Mouse (Mus musculus): ENCODE measurements around the gene Lrmda.

Lrmda gene

DNA sequence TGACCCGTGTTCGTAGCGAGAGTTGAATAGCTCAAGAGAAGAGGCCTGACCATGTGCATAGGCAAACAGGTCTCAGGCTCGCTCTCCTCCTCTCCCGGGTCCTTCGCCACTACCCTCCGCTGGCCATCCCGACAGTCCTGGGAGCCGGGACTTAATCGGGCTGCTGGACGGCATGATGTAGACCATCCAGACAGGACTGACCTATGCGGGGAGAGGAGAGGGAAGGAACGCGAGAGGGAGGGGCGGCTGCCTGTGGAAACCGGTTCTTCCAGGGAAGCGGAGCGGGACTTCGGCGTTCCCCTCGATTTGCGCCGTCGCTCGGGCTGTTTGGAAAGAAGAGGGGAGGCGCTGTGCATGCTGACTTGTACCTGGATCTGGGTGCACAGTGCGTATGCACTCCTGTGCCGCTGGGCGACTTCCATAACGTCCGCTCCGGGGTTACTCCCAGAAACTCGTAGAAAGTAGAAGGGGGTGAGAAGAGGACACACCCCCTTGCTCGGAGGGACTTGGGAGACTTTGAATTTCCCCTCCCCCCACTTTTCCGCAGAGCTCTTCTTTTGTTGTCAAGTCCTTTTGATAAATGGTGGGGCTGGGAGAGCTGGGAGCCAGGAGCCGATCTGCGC lies 30.1 kb upstream of the Lrmda start, which contains the start of gene Zfp503:
Gene Zfp503, minus strand, starts transcription at position 311 of the 623 bp plus-strand sequence.
- POLR2A ChIA-PET, result interaction anchor here in 1 of 4 experiments (2.7 kb wide), 1 partner anchor 141 kb away, joined by 6 read pairs; no protein-coding TSS in a partner anchor
- CTCF ChIA-PET, result interaction anchor here in 1 of 4 experiments (0.5 kb wide), 1 partner anchor 305 kb away, joined by 6 read pairs; no protein-coding TSS in a partner anchor

- ChIA-PET POLR2A (interaction anchor here in 1 of 4 experiments (2.7 kb wide), 1 partner anchor 142 kb away, joined by 6 read pairs; no protein-coding TSS in a partner anchor), CTCF (interaction anchor here in 2 of 4 experiments (0.5 to 0.7 kb wide), 3 partner anchors 22 to 1026 kb away, joined by 3 to 4 read pairs (median 3); no protein-coding TSS in a partner anchor)
Measured at GRCm38 (mm10) chr14:21990321-21991021, 29.0 kb upstream of the Lrmda start.

- POLR2A ChIA-PET, result interaction anchor here in 1 of 4 experiments (0.7 kb wide), 1 partner anchor 507 kb away, joined by 3 read pairs; no protein-coding TSS in a partner anchor
- CTCF ChIA-PET, result no interaction called here
Measured at GRCm38 (mm10) chr14:21991251-21991780, 28.2 kb upstream of the Lrmda start.

GRCm38 (mm10) chr14:21991856-21992255 lies 27.7 kb upstream of the Lrmda start:
- POLR2A ChIA-PET, result interaction anchor here in 1 of 4 experiments (0.7 kb wide), 1 partner anchor 506 kb away, joined by 3 read pairs; no protein-coding TSS in a partner anchor
- CTCF ChIA-PET, result no interaction called here

- CTCF ChIA-PET, result no interaction called here
Measured at GRCm38 (mm10) chr14:21992321-21992885, 27.1 kb upstream of the Lrmda start.

DNA sequence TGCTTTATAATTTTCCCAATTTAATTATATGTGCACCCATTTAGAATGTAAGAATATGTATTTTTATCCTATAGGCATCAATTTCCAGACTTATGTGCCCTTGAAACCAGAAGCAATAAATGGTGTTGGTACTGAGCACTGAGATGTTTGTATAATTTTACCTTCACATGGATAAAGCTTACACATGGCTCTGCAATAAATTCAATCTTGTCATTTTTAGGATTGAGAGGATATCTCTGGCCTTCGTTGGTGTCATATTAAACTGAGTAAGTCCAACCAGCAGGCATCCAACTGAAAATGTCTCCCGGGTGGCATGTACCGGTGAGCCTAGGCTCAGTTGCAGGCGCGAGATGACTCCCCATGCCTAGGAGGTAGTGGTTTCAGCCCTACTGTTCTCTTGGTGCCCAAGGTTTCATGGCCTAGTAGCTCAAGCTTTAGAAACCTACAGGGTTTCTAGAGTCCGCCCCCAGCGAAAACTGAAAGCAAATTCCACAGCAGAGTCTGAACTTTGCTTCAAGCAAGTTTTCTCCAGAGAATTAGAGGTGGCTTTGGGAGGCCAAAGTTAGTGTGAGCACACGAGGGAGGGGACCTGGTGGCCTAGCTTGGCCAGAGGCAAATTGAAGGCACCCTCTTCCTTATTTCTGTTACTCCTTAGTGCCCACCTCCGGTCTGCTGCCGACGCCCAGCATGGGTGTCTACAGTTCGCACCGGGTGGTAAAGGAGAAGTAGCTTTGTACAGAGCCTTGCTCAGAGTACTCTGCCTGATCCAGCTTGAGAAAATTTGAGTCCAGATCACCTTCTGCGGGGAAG lies 26.1 kb upstream of the Lrmda start:
- ChIA-PET POLR2A (interaction anchor here in 2 of 4 experiments (1.1 to 1.7 kb wide), 2 partner anchors 11 kb away, joined by 3 read pairs; no protein-coding TSS in a partner anchor), CTCF (no interaction called here)

More at GRCm38 (mm10) chr14:21992321-21992885, 27.1 kb upstream of the Lrmda start:
- POLR2A ChIA-PET, result no interaction called here

DNA sequence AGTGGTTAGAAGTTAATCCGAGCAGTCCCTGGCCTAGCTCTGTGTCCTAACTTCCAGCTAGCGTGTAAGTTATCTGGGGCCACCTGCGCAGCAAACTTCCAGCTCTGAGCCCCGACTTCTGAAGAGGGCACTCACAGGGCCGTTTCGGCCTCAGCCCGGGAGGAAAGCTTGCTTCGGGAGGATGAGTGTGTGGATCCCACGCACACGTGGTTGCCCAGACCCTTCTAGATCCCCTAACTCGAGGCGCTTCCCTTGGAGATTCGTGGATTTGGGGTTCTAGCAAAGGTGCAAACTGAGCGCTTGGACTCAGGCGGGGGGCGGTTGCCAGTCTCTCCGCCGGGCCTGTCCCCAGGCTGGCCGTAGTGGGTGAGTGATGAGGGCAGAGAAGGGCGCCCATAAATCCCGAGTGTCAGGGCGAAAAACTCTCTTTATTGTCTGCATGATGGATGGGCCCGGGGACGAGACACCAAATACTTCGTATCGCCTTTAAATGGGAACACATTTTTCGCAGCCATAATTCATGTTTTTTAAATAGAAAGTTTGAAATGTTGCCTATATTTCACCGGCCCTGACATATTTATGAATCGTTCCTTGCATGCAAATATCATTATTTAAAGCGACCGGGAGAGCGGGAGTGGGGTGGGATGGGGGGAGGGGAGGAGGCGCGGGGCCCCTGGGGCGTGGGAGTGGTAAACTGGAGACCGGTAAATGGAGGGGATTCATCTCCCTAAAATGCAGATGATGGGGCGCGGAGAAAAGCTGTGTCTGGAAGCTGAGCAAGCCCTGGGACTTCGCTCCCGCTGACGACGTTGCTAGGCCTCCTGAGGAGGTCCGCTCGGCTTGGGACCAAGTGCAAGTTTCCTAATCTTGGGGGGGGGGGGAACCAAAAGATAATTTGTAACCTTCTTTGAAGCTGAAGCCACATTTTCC lies 25.2 kb upstream of the Lrmda start:
- POLR2A ChIA-PET, result interaction anchor here in 3 of 4 experiments (0.6 to 1.7 kb wide), 7 partner anchors 8 to 942 kb away, joined by 3 to 6 read pairs (median 3); partner anchors contain the start of gene Adk (in 1 of the 3)
- CTCF ChIA-PET, result interaction anchor here in 3 of 4 experiments (0.7 to 1.4 kb wide), 3 partner anchors 8 to 26 kb away, joined by 3 to 4 read pairs (median 3); no protein-coding TSS in a partner anchor

DNA sequence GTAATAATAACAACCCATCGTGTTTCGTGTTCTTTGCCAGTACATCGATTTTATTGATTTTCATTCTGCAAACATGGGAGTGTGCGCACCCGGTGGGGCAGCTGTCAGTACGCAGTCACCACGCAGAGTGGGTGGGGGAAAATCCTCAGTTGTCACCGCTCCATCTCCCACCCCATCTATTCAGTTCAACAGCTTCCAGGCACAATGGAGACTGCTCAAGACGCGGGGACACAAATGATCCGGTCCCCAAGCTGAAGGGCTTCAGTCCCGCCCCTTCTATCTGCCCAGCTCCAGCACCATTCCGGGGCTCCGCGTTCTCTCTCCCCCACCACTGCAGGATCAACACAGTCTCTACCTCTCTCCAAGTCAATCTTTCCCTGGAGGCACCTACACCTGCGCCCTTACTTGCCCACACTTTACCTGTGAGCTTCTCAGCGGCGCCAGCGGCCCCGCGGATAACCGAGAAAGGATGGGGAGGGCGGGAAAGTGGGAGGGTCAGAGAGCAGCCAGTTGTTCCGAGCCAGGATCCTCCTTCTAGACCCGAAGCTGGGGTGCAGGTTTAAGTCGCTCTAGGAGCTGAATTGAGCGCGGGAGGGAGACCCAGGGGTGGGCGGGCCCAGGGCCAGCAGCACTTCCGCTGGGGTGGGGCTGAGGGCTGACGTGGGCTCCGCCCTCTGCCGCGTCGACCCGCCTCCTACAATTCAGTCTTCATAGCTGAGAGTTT lies 24.3 kb upstream of the Lrmda start:
- POLR2A ChIA-PET, result interaction anchor here (0.6 to 1.7 kb wide), 9 partner anchors 9 to 14 kb away, joined by 3 to 6 read pairs (median 4); no protein-coding TSS in a partner anchor
- CTCF ChIA-PET, result interaction anchor here (0.6 to 1.4 kb wide), 8 partner anchors 9 to 345 kb away, joined by 3 to 5 read pairs (median 4); no protein-coding TSS in a partner anchor

- CTCF ChIA-PET, result no interaction called here
- POLR2A ChIA-PET, result no interaction called here
Measured at GRCm38 (mm10) chr14:21999588-21999987, 19.9 kb upstream of the Lrmda start.

DNA sequence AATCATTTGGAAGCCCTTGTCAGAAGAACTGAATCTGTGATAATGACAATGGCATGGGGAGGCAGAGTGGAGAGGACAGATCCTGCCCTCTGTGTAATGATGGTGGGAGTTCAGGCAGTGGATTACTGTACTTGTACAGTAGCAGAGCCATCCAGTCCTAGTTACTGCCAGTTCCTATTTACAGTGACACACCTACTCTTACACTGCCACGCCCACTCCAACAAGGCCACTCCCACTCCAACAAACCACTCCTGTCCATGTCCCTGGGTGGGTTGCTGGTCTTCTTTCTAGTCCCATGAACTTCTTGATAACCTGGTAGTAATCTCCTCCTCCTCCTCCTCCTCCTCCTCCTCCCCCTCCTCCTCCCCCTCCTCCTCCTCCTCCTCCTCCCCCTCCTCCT lies 16.3 kb upstream of the Lrmda start:
- ChIA-PET CTCF (no interaction called here), POLR2A (no interaction called here)

DNA sequence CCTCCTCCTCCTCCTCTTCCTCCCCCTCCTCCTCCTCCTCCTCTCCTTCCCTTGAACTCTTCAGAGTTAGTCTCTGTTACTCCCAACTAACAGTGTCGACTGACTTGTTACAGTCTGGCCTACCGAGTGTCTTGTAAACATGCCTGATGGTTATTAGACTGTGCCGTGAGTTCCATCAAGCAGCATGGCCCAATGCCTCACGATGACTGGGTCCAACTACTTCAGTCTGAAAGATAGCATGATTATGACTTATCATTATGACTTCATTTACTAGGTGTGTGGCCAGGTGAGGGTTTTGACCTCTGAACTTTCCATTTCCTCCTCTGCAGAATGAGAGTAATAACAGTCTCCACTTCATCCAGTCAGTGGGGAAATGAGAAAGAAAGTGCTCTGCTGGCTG lies 15.9 kb upstream of the Lrmda start:
- ChIA-PET CTCF (no interaction called here), POLR2A (no interaction called here)

DNA sequence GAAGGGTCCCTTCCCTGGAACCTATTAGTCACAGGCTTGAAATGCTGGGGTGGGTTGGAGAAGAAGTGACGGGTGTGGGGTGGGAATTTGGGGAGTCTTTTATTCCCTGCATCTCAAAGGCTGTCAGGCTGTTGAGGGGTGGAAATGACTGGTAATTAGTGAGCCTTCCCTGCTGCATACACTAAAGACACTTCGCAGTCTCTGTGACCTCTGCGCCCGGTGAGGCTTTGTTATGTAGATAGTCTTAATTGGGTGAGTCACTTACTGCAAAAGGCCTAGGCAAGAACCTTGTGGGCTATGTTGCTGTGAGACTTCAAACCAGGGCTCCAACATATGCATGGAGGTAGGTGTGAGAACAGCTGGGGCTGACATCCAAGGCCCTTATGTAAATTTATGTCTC lies 14.6 kb upstream of the Lrmda start:
- CTCF ChIA-PET, result no interaction called here

DNA sequence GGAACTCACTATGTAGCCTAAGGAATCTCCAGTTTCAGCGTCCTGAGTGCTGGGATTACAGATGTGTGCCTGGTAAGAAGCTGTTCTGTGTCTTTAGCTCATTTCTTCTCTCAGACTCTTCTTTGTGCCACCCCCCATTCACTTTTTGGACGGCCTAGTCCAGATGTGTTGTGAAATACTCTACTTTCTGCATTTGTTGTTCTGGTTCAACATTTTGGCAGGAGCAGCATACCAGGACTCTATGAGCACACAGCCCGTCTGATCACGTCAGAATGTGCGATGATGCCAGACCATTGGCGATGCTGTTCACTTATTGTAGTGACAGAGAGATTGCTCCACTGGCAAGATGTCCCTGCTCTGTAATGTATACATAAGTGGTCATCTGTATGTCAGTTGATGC lies 12.5 kb upstream of the Lrmda start:
- ChIA-PET POLR2A (interaction anchor here in 1 of 4 experiments (1.0 kb wide), 1 partner anchor 12 kb away, joined by 6 read pairs; no protein-coding TSS in a partner anchor), CTCF (no interaction called here)

More for the DNA sequence above, 14.6 kb upstream of the Lrmda start:
- POLR2A ChIA-PET, result no interaction called here

DNA sequence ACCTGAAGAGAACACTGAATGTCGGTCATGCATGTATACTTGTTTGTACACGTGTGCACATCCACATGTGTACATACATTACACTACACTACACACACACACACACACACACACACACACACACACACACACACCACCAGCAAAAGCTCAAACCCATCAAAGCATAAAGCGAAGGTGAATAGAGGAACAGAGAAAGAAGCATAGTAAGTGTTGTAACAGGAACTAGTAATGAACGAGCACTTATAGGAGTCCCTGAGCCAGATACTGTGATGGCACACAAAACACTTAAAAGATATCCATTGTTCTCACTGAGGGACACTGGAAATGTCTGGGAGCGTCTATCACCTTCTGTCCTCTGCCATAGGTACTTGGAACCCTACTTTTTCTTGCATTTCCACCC lies 5.2 kb upstream of the Lrmda start:
- ChIA-PET CTCF (no interaction called here), POLR2A (no interaction called here)

DNA sequence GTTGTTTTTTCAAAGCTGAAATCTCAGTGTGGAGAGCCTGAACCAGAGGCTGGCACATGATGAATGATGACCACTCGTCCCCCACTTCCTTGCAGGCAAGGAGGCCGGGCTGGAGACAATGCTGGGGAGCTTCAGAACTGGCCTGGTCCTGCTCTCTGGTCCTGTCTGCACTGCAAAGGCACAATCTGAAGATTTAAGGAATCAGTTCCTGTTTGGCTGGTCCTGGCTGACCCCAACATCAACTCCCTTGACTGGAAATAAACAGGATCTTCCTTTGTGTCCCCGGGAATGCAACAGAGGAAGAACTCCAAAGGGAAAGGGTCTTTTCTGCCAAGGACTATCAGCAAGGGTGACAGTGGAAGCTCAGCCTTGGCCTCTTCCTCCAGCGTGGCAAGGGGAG lies 4.7 kb upstream of the Lrmda start:
- POLR2A ChIA-PET, result no interaction called here
- CTCF ChIA-PET, result no interaction called here

DNA sequence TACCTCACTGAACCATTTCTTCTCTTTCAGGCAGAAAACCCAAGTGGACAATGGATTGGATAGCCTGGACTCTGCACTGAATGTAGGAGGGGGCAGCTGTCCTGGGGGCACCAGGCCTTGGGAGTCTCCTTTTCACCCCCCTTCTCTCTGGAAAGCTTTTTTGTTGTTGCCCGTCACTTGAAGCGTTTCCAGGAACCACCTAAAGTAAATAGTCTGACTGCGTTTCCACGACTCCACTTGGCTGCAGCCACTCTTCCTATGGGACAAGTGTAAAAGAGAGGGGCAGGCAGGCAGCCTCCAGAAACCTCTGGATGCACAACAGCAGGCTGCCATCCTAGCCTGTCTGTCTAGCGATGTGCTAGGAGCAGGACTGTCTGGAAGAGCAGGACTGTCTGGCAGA lies 2.5 kb upstream of the Lrmda start:
- ChIA-PET POLR2A (interaction anchor here in 1 of 4 experiments (1.0 kb wide), 1 partner anchor 820 kb away, joined by 3 read pairs; no protein-coding TSS in a partner anchor), CTCF (no interaction called here)
